Mouse (Mus musculus) gastrocnemius, postnatal 4 days (tissue): ENCODE data around the gene Tbpl1. TPM values are rescaled to one million over a fixed set of nuclear protein-coding genes. Genes with fewer than 3 reads are reported as not detected.
A peak's percentile ranks its signal among the peaks of the same experiment; 100 is the strongest.

ENCODE experiments used
- DNase-seq, 2 experiments: peaks; one replicate each; pipeline ENCODE4 v3.0.0; 2021 to 2022; ENCODE audit warnings: low spot score in 2 of 2, mixed read lengths in 2 of 2
- total RNA-seq, 2 experiments: library from RNA; stranded (reverse); gene quantifications; 2 replicates each; pipeline ENCODE4 v1.2.3; 2021

Gene Tbpl1
- total RNA-seq, 2 experiments from 2014 or later: 28.0 to 37.6 TPM

GRCm38 (mm10) chr10:22710173-22710777, 21.5 kb downstream of the Tbpl1 start:
- DNase-seq: no peak

DNA sequence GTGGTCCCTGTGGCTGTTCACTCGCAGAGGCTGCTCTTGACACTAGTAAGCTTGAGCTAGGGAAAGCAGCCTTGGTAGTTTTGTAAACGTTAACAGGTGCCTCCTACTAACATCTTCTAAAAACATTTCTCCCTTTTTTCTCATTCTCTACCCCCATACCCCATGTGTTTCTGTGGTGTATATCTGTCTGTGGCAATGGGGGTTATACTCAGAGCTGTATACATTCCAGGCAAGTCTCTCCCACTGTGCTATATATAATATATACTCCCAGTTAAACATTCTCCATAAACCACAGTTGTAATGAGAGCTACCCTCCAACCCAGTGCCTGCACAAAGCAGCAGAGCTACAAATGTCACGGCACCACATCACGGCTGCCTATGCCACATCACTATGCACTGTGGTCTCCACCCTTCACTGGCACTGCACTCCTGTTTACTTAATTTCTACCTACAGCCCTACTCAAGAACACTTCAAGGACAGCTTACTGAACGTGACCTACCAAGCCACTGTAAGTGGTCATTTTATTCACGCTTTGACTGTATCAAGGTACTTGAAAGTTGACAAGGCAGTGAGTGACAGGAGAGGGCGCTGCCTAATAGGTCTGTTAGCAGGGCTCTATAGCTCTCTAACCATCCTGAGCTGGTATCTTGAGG, 23.4 kb downstream of the Tbpl1 start:
- DNase-seq: no peak

DNA sequence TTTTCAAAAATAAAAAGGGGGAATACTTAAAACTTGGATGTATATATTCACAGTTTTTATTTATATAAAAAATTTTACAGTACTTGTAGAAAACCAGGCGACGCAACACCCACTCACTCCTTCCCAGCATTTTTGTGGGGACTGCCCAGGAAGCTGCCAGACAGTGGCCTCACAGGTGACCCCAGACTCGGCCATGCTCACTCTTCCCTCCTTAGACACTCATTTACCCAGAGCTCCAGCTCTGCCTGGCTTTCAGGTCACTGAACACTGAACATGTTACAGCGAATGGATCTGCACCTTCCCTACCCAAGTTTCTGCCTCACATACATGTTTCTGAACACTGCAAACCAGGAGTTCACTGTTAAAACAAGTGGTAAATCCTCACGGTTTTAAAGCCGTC, 27.9 kb downstream of the Tbpl1 start:
- no peak for DNase-seq

DNA sequence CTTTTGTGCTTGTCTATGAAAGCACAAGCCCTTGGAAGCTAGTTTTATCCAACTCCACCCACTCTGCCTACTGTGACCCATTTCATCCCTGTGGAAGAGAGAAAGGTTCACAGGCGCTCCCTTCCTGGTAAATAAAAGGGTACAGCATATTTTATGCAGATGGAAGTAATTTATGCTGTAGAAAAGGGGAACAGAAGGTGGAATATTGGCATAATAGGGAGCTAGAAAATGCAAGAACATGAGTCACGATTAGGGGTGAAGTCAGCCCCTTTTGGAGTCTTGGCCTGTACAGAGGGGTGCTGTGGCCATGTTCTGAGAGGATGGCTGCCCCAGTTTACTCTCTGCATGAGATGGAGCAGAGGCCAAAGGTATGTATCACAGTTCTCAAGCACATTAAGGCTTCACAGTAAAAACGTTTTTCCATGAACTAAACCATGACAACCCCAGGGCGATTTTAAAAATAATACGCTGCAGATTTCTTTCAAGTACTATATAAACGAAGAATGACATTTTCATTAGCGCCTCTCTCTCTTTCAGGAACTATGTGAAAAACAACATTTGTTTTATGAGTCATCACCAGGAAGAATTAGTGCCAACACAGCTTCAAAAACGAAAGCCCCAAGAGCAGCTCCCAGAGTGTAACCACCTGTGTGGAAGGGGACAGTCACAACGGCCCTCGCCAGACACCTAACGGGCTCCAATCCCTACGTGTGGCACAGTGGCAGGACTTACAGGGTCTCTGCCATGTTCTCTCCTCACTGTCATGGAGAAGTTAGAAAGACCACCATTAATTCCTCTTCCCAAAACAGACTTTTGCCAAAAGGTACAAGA, 30.0 kb downstream of the Tbpl1 start:
- no peak for DNase-seq

- DNase-seq: no peak
These were observed 31.0 kb downstream of the Tbpl1 start for GRCm38 (mm10) chr10:22700773-22701172.

DNA sequence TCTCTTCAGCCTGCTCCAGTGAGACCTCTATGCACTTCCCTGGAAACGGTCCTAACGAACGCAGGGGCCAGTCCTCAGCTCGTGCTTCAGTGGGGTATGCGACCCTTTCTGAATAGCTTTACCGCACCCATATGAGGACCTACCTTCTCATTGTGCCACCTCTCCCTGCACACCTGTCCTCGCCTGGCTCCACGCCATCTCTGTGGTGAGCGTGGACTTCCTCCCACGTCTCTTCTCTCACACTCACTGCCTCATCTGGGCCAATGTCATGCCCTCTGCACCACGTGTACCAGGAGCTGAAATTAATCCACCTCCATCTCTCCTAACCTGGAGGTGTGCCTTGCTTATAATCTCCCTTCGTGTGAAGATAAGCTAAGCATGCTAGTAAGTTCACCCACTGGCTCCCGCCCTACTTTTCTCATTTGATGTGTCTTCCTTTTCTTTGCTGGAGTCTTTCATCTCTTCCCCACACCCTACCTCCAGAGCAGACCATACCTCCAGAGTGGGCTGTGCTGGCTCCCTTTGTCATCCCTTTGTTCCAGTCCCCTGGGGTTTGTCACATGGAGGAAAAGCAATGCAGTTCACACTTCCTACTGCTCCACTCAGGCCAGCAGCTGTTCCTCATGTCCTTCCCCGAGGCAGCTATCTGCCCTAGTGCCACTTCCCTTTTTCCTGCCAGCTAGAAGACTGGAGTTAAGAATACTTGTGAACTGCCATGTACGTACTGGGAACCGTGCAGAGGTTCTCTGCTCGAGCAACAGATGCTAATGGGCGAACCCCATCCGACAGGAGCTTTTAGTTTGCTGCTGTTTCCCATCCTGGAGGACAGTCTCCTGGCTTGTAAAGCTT, 32.0 kb downstream of the Tbpl1 start:
- DNase-seq: no peak

DNA sequence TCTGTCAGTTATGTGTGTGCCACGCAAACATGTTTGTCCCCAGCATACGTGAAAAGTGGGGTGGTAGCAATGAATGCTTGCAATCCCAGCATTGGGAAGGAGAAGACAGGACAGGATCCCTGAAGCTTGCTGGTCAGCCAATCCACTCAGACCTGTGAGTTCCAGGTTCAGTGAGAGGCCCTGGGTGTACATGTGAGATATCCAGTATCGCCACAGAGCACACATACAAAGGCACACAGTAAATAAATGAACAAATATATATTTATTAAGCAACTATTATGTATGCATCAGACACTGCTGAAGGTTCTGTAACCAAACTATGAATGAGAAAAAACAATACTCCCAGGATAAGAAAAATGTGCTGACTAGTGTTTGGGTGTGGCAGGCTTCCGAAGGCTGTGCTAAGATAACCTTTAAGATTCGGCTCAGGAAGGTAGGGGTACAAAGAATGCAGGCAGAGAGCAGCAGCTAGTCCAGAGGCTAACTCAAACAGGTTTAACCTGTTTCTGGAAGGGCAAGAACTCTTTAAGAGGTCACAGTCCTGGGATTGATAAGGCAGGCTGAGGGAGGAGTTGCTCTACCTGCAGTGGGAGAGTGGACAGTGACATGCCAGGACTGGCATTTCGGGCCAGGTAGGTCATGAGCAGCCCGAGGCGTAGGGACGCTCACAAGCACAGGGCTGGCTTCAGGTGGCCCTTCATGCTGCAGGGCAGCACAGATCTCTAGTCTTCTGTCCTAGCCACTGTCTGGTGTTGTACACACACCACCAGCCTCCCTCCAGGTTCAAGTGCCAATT, 33.4 kb downstream of the Tbpl1 start:
- no peak for DNase-seq

GRCm38 (mm10) chr10:22696864-22697263, 34.9 kb downstream of the Tbpl1 start:
- DNase-seq: no peak

- DNase-seq: no peak
These were observed 35.5 kb downstream of the Tbpl1 start for GRCm38 (mm10) chr10:22696236-22696635.

DNA sequence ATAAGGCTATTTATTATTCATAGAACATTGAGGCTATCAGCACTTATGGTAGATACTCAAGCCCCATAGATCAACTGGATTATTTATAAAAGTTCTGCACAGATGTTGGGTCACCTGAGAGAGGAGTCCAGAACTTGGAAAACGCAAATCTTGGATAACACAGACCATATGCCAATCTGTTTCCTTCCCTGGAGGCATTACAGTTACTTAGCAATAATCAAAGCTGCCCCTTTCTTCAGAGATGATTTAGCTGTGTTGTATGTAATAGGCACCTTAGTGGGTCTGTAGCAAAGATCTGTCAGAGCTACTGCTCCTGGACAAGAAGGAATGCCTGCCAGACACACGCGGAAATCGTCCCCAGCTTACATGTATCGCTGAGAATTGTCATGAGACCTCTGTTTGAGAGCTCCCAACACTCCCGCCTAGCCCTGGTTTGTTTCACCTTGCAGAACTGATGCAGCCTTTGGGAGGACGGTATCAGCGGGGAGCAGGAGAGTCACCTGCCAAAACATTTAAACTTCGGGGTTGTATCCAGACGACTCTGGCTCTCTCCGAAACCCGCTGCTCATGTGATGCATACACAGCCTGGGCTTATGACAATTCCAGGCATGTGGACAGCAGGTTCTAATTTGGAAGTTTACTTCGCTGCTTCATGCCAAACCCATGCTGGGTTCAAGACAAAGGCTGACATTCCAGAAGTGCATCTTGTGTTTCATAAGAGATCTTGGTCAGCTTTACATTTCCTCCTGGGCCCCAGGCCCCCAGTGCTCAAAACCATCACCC, 55.7 kb downstream of the Tbpl1 start:
- DNase-seq: no peak

DNA sequence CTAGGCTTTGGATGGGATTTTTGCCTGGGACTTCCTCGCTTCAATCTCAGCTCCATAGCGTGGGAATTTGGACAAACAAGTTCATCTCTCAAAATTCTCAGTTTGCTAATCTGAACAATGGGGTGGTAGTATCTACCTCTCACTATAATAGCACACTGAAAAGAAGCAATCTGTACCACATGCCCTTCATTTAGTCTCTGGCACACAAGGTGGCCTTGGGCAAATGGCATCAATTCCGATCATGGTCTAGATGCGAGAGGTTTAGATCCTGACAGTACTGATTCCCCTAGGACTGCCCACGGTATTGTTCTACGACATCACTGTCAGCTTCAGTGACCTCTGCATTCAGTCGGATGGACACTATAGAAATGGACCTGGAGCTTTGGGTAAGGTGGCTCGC, 57.6 kb downstream of the Tbpl1 start:
- no peak for DNase-seq

GRCm38 (mm10) chr10:22668509-22668908, 63.2 kb downstream of the Tbpl1 start:
- DNase-seq: no peak

DNA sequence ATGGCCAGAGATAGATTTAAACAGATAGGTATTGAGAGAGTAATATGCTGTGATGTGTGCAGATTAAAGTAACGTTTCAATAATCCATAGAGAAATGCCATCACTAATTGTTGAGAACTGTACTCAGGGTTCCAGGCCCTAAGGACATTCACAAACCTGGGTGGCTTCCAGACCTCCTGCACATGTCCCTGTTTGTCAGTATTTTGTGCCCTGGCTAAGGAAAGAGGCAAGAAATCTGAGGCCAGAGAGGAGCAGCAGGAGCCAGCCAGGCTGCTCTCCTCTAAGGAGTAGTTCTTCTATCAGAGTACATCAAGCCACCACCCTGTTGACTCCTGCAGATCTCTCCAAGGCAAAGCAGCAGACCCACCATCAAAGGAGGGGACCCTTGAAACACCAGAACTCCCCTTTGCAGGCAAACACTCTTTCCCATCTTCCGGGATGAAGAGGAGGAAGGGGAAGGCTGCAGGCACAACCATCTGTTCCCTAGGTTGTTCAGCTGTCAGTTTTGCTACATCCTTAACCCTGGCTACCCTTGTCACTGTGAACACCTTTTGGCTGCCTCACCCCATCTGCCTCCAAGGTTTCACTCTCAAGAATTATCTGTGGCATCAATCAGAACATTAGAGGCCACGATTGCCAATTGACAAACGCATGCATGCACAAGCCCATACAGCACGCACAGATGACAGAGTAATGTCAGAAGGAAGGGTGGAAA, 71.3 kb downstream of the Tbpl1 start:
- DNase-seq: no peak

DNA sequence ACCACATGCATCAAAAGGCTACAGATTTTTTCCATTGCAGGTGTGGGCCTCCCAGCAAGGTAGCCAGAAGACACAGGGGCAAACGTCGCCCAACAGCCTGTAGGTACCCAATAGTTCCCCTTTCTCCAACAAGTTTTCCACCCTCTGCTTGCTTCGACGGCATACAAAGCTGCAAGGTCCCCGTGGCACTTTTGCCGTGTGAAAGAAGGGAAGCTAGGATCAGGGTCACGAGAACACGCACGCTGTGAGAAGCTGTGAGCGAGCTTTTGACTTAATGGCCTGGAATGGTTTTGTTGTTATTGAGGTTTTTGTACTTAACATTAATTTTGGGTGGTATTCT, 72.4 kb downstream of the Tbpl1 start:
- DNase-seq: no peak

DNA sequence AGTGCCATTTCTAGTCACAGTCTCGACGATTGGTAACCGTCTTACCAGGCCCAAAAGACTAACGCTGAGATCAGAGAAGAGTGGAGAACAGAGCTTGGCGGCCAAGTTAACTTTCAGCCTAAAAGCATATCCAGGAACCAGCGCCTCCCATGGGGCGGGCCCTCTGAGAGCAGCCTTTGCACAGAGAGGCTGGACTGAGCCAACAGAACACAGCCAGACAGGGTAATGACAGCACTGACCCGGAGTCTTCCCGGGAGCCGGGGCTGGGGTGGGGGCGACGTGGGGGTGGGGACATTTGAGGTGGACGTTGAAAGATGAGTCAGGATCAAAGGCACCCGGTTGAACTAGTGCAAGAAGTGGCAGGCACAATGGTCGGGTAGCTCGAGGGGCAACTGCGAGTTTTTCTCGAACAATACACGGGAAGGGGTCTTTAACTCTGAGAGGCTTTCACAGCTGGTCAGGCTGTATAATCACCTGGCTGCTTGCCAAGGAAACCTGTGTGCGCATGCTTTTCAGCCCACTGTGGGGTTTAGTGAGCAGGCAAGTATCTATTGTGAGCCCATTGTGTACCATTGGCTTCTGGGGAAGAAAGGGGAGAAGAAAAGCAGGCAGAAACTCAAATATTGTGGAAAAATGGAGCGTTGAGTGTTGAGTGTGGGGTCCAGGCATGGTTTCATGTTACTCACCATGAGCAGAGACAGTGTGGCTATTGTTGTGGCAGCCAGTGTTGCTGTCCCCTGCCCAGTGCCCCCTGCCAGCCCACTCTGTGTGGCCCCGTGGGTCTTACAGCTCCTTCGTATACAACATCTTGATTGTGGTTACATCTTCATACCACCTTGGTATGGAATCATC, 73.0 kb downstream of the Tbpl1 start:
- DNase-seq: peak in 1 of 2 experiments; percentile 42
